Mouse (Mus musculus): ENCODE data around the gene Itga5. TPM values are rescaled to one million over a fixed set of nuclear protein-coding genes. Genes with fewer than 3 reads are reported as not detected.
A peak's percentile ranks its signal among the peaks of the same experiment; 100 is the strongest.

Gene Itga5
- polyA plus RNA-seq, 1 experiment from 2014 or later = 19.6 TPM

- Histone ChIP-seq H3K36me3 (ENCODE audit: control insufficient read depth, insufficient read depth) (no peaks in the 10 kb centered on the region), H3K4me3 (ENCODE audit: low read depth, low read length) (peak overlapping the region; percentile 63), H3K9me3 (replicated peaks; ENCODE audit: control insufficient read depth, low read length) (no peaks in the 10 kb centered on the region), H3K4me1 (ENCODE audit: control insufficient read depth, low read depth, low read length) (peaks cover 42% of the 10 kb centered on the region), H3K4me2 (ENCODE audit: low read depth, low read length) (peak overlapping the region; percentile 86), H3K9ac (ENCODE audit: low read depth, low read length) (peak overlapping the region; percentile 54), H3K27ac (ENCODE audit: low read length) (peak overlapping the region; percentile 80), H3K27me3 (ENCODE audit: control insufficient read depth, insufficient read depth, low read depth, low read length) (peaks cover 38% of the 10 kb centered on the region)
- peak; percentile 91 for ATAC-seq (ENCODE audit: low read depth)
- under 1% methylated on average over 69 of the region's 71 CpGs for whole genome bisulfite sequencing (ENCODE audit: insufficient replicate concordance)
These were observed 61.4 kb downstream of the Itga5 start for GRCm38 (mm10) chr15:103305070-103305678.

GRCm38 (mm10) chr15:103304616-103304969 lies 62.0 kb downstream of the Itga5 start:
- H3K27ac ChIP-seq (ENCODE audit: low read length) = peak overlapping the region; percentile 66
- peak overlapping the region; percentile 86 for H3K4me2 ChIP-seq (ENCODE audit: low read depth, low read length)
- peaks cover 38% of the 10 kb centered on the region for H3K27me3 ChIP-seq (ENCODE audit: control insufficient read depth, insufficient read depth, low read depth, low read length)
- no peak for ATAC-seq (ENCODE audit: low read depth)
- no peaks in the 10 kb centered on the region for H3K36me3 ChIP-seq (ENCODE audit: control insufficient read depth, insufficient read depth)
- 4% methylated on average over 9 of the region's 9 CpGs for WGBS (ENCODE audit: insufficient replicate concordance)
- peaks cover 42% of the 10 kb centered on the region for H3K4me1 ChIP-seq (ENCODE audit: control insufficient read depth, low read depth, low read length)
- peak overlapping the region; percentile 63 for H3K4me3 ChIP-seq (ENCODE audit: low read depth, low read length)
- H3K9ac ChIP-seq (ENCODE audit: low read depth, low read length) = peak overlapping the region; percentile 45
- H3K9me3 ChIP-seq (replicated peaks; ENCODE audit: control insufficient read depth, low read length) = no peaks in the 10 kb centered on the region

- H3K9me3 ChIP-seq (replicated peaks; ENCODE audit: control insufficient read depth, low read length) = no peaks in the 10 kb centered on the region
- peak overlapping the region; percentile 86 for H3K4me2 ChIP-seq (ENCODE audit: low read depth, low read length)
- H3K27ac ChIP-seq (ENCODE audit: low read length) = no peak overlapping the region; the same call in 1 of the 2 replicates
- peaks cover 33% of the 10 kb centered on the region for H3K27me3 ChIP-seq (ENCODE audit: control insufficient read depth, insufficient read depth, low read depth, low read length)
- H3K4me1 ChIP-seq (ENCODE audit: control insufficient read depth, low read depth, low read length) = peaks cover 40% of the 10 kb centered on the region
- no peak for ATAC-seq (ENCODE audit: low read depth)
- no peaks in the 10 kb centered on the region; the same call in 1 of the 2 replicates for H3K36me3 ChIP-seq (ENCODE audit: control insufficient read depth, insufficient read depth)
- H3K4me3 ChIP-seq (ENCODE audit: low read depth, low read length) = peak overlapping the region; percentile 63
- WGBS (ENCODE audit: insufficient replicate concordance) = 12% methylated on average over 8 of the region's 8 CpGs
- peak overlapping the region; percentile 45 for H3K9ac ChIP-seq (ENCODE audit: low read depth, low read length)
These were observed 62.5 kb downstream of the Itga5 start for GRCm38 (mm10) chr15:103303916-103304615.

GRCm38 (mm10) chr15:103302341-103303021 lies 64.1 kb downstream of the Itga5 start:
- no peak for ATAC-seq (ENCODE audit: low read depth)
- Histone ChIP-seq H3K9me3 (replicated peaks; ENCODE audit: control insufficient read depth, low read length) (no peaks in the 10 kb centered on the region), H3K27ac (ENCODE audit: low read length) (no peak overlapping the region), H3K27me3 (ENCODE audit: control insufficient read depth, insufficient read depth, low read depth, low read length) (peaks cover 29% of the 10 kb centered on the region), H3K4me2 (ENCODE audit: low read depth, low read length) (no peak overlapping the region), H3K9ac (ENCODE audit: low read depth, low read length) (no peak overlapping the region), H3K4me1 (ENCODE audit: control insufficient read depth, low read depth, low read length) (peaks cover 28% of the 10 kb centered on the region), H3K4me3 (ENCODE audit: low read depth, low read length) (no peak overlapping the region), H3K36me3 (ENCODE audit: control insufficient read depth, insufficient read depth) (peaks cover 8% of the 10 kb centered on the region)
- WGBS (ENCODE audit: insufficient replicate concordance) = 34% methylated on average over 6 of the region's 6 CpGs

GRCm38 (mm10) chr15:103301547-103302340 lies 64.8 kb downstream of the Itga5 start:
- Histone ChIP-seq H3K36me3 (ENCODE audit: control insufficient read depth, insufficient read depth) (peaks cover 16% of the 10 kb centered on the region), H3K27ac (ENCODE audit: low read length) (no peak overlapping the region), H3K4me1 (ENCODE audit: control insufficient read depth, low read depth, low read length) (peaks cover 22% of the 10 kb centered on the region), H3K27me3 (ENCODE audit: control insufficient read depth, insufficient read depth, low read depth, low read length) (peaks cover 29% of the 10 kb centered on the region), H3K4me3 (ENCODE audit: low read depth, low read length) (no peak overlapping the region), H3K9me3 (replicated peaks; ENCODE audit: control insufficient read depth, low read length) (no peaks in the 10 kb centered on the region), H3K9ac (ENCODE audit: low read depth, low read length) (no peak overlapping the region), H3K4me2 (ENCODE audit: low read depth, low read length) (no peak overlapping the region)
- WGBS (ENCODE audit: insufficient replicate concordance) = 36% methylated on average over 5 of the region's 5 CpGs
- no peak for ATAC-seq (ENCODE audit: low read depth)

- WGBS (ENCODE audit: insufficient replicate concordance) = 51% methylated on average over 2 of the region's 2 CpGs
- Histone ChIP-seq H3K4me2 (ENCODE audit: low read depth, low read length) (no peak overlapping the region), H3K4me3 (ENCODE audit: low read depth, low read length) (no peak overlapping the region), H3K4me1 (ENCODE audit: control insufficient read depth, low read depth, low read length) (peaks cover 20% of the 10 kb centered on the region), H3K9ac (ENCODE audit: low read depth, low read length) (no peak overlapping the region), H3K27ac (ENCODE audit: low read length) (no peak overlapping the region), H3K9me3 (replicated peaks; ENCODE audit: control insufficient read depth, low read length) (no peaks in the 10 kb centered on the region), H3K27me3 (ENCODE audit: control insufficient read depth, insufficient read depth, low read depth, low read length) (peaks cover 26% of the 10 kb centered on the region), H3K36me3 (ENCODE audit: control insufficient read depth, insufficient read depth) (peaks cover 21% of the 10 kb centered on the region)
- no peak for ATAC-seq (ENCODE audit: low read depth)
These were observed 65.5 kb downstream of the Itga5 start for GRCm38 (mm10) chr15:103301046-103301445.

- Histone ChIP-seq H3K27ac (ENCODE audit: low read length) (no peak overlapping the region), H3K4me3 (ENCODE audit: low read depth, low read length) (no peak overlapping the region), H3K9ac (ENCODE audit: low read depth, low read length) (no peak overlapping the region), H3K27me3 (ENCODE audit: control insufficient read depth, insufficient read depth, low read depth, low read length) (peaks cover 23% of the 10 kb centered on the region), H3K36me3 (ENCODE audit: control insufficient read depth, insufficient read depth) (peaks cover 24% of the 10 kb centered on the region), H3K9me3 (replicated peaks; ENCODE audit: control insufficient read depth, low read length) (no peaks in the 10 kb centered on the region), H3K4me2 (ENCODE audit: low read depth, low read length) (no peak overlapping the region), H3K4me1 (ENCODE audit: control insufficient read depth, low read depth, low read length) (peaks cover 17% of the 10 kb centered on the region)
- WGBS (ENCODE audit: insufficient replicate concordance) = 49% methylated on average over 2 of the region's 2 CpGs
- ATAC-seq (ENCODE audit: low read depth) = no peak
These were observed 66.0 kb downstream of the Itga5 start for GRCm38 (mm10) chr15:103300560-103300959.

GRCm38 (mm10) chr15:103300067-103300471 lies 66.5 kb downstream of the Itga5 start:
- WGBS (ENCODE audit: insufficient replicate concordance) = 66% methylated on average over 18 of the region's 18 CpGs
- no peak for ATAC-seq (ENCODE audit: low read depth)
- H3K36me3 ChIP-seq (ENCODE audit: control insufficient read depth, insufficient read depth) = peaks cover 27% of the 10 kb centered on the region
- peaks cover 18% of the 10 kb centered on the region for H3K27me3 ChIP-seq (ENCODE audit: control insufficient read depth, insufficient read depth, low read depth, low read length)
- H3K4me1 ChIP-seq (ENCODE audit: control insufficient read depth, low read depth, low read length) = peaks cover 13% of the 10 kb centered on the region
- H3K9ac ChIP-seq (ENCODE audit: low read depth, low read length) = no peak overlapping the region
- H3K27ac ChIP-seq (ENCODE audit: low read length) = no peak overlapping the region
- H3K9me3 ChIP-seq (replicated peaks; ENCODE audit: control insufficient read depth, low read length) = no peaks in the 10 kb centered on the region
- H3K4me2 ChIP-seq (ENCODE audit: low read depth, low read length) = no peak overlapping the region
- no peak overlapping the region for H3K4me3 ChIP-seq (ENCODE audit: low read depth, low read length)

Data from liver, embryonic 16.5 days (tissue).